Mouse (Mus musculus) heart, postnatal 0 days (tissue): ENCODE measurements around the gene Ampd3. TPM values are rescaled to one million over a fixed set of nuclear protein-coding genes. Genes with fewer than 3 reads are reported as not detected.

Experiments used
- ATAC-seq: fragments of 200-750 bp; cut with Nextera tagmentation; 2 replicates; pipeline ENCODE4 v1.8.0; 2017; ENCODE audit warnings: low read depth, moderate number of reproducible peaks, moderate library complexity; ENCODE audit not compliant: insufficient read depth
- DNase-seq: peaks from one replicate; pipeline ENCODE4 v3.0.0-alpha.2; 2016; ENCODE audit warnings: low spot score
- H3K27ac ChIP-seq: fragments of 300-500 bp; sonication (generic); 2 replicates; pipeline ENCODE4 v1.5.1; 2014; ENCODE audit warnings: low read depth, mild to moderate bottlenecking
- H3K27me3 ChIP-seq: fragments of 300-500 bp; sonication (generic); 2 replicates; pipeline ENCODE4 v1.6.1; 2014; ENCODE audit warnings: low read length, mixed read lengths; ENCODE audit not compliant: control insufficient read depth, insufficient read depth
- H3K36me3 ChIP-seq: fragments of 300-500 bp; sonication (generic); replicated peaks from 2 replicates; pipeline ENCODE4 v1.6.1; 2014; ENCODE audit warnings: low read length, mixed read lengths; ENCODE audit not compliant: control insufficient read depth, insufficient read depth
- H3K4me1 ChIP-seq: fragments of 300-500 bp; sonication (generic); 2 replicates; pipeline ENCODE4 v1.6.1; 2014; ENCODE audit warnings: antibody characterized with exemption; ENCODE audit not compliant: control insufficient read depth, insufficient read depth
- H3K4me2 ChIP-seq: fragments of 300-500 bp; sonication (generic); 2 replicates; pipeline ENCODE4 v1.6.1; 2014; ENCODE audit warnings: low read depth, mild to moderate bottlenecking, low read length, moderate library complexity
- H3K4me3 ChIP-seq: fragments of 300-500 bp; sonication (generic); 2 replicates; pipeline ENCODE4 v1.5.1; 2014; ENCODE audit warnings: low read depth, low read length
- H3K9ac ChIP-seq: fragments of 300-500 bp; sonication (generic); replicated peaks from 2 replicates; pipeline ENCODE4 v1.6.1; 2014; ENCODE audit warnings: low read depth, low read length, mixed read lengths
- H3K9me3 ChIP-seq: fragments of 300-500 bp; sonication (generic); replicated peaks from 2 replicates; pipeline ENCODE4 v1.6.1; 2016; ENCODE audit warnings: low read length; ENCODE audit not compliant: control insufficient read depth
- CTCF ChIP-seq: IDR thresholded peaks from 2 replicates; pipeline ENCODE4 v1.5.1; 2016; ENCODE audit warnings: antibody characterized with exemption, control low read depth, low read depth
- EP300 ChIP-seq: IDR thresholded peaks from 2 replicates; pipeline ENCODE4 v1.6.1; 2016; ENCODE audit warnings: antibody characterized with exemption, low read depth
- WGBS: fragments of 180-500 bp; shearing (Covaris S2); extraction: QIAGEN DNeasy Blood & Tissue Kit; methylation state at CpG from one replicate; pipeline ENCODE4 v1.1.7; 2014; 5-methylcytosine and 5-hydroxymethylcytosine counted together
- polyA plus RNA-seq: library from polyadenylated mRNA; unstranded; fragments of >200 nt; fragmentation: Nextera tagmentation; extraction: Ambion mirVana; gene quantifications from 2 replicates; pipeline ENCODE4 v1.2.1, GENCODE M21; 2015
- total RNA-seq: library from RNA; depleted of rRNA; stranded (reverse); fragments of >200 nt; gene quantifications from 2 replicates; pipeline ENCODE4 v1.2.3, GENCODE M21; 2014; ENCODE audit warnings: low replicate concordance

Ampd3 gene
- total and polyA plus RNA-seq, 2 experiments from 2014 or later = 15.6 to 19.7 TPM

- 91% methylated on average over 10 of the region's 10 CpGs for WGBS
- no peak overlapping the region for H3K4me3 ChIP-seq
- H3K36me3 ChIP-seq = peaks cover 28% of the 10 kb centered on the region
- H3K9me3 ChIP-seq = no peaks in the 10 kb centered on the region
- H3K4me2 ChIP-seq = no peak overlapping the region
- DNase-seq (no peak), ATAC-seq (no peak)
- TF ChIP-seq EP300 = no peak
- no peak overlapping the region for H3K9ac ChIP-seq
- H3K27me3 ChIP-seq = no peaks in the 10 kb centered on the region
- H3K27ac ChIP-seq = no peak overlapping the region
- peaks cover 7% of the 10 kb centered on the region for H3K4me1 ChIP-seq
Observed at GRCm38 (mm10) chr7:110803131-110803530, 35.1 kb downstream of the Ampd3 start.

- H3K9me3 ChIP-seq = no peaks in the 10 kb centered on the region
- no peak overlapping the region for H3K9ac ChIP-seq
- no peak overlapping the region for H3K27ac ChIP-seq
- peaks cover 28% of the 10 kb centered on the region for H3K36me3 ChIP-seq
- 54% methylated on average over 3 of the region's 3 CpGs for WGBS
- no peak overlapping the region for H3K4me2 ChIP-seq
- no peak for DNase-seq
- TF ChIP-seq CTCF = no peak
- no peak for TF ChIP-seq EP300
- ATAC-seq = no peak
- no peaks in the 10 kb centered on the region for H3K27me3 ChIP-seq
- H3K4me1 ChIP-seq = peaks cover 7% of the 10 kb centered on the region
- H3K4me3 ChIP-seq = no peak overlapping the region
Observed at GRCm38 (mm10) chr7:110804266-110804665, 36.3 kb downstream of the Ampd3 start.

GRCm38 (mm10) chr7:110807460-110808030 is 39.5 kb downstream of the Ampd3 start:
- Histone ChIP-seq H3K4me3 (no peak overlapping the region), H3K9ac (no peak overlapping the region), H3K9me3 (no peaks in the 10 kb centered on the region), H3K27me3 (no peaks in the 10 kb centered on the region), H3K36me3 (peaks cover 22% of the 10 kb centered on the region), H3K4me1 (peaks cover 10% of the 10 kb centered on the region), H3K27ac (0 out of 2 replicates have a peak overlapping the region, but pooled peaks have one; percentile 2), H3K4me2 (no peak overlapping the region)
- DNase-seq = no peak
- TF ChIP-seq CTCF (no peak), EP300 (no peak)
- no peak for ATAC-seq
- 72% methylated on average over 13 of the region's 13 CpGs for WGBS

GRCm38 (mm10) chr7:110808962-110809361 is 41.0 kb downstream of the Ampd3 start:
- DNase-seq = no peak

GRCm38 (mm10) chr7:110809585-110810557 is 41.9 kb downstream of the Ampd3 start:
- Histone ChIP-seq H3K4me1 (peaks cover 10% of the 10 kb centered on the region), H3K4me2 (no peak overlapping the region), H3K27ac (peak overlapping the region; percentile 28), H3K27me3 (no peaks in the 10 kb centered on the region), H3K36me3 (peaks cover 27% of the 10 kb centered on the region), H3K9me3 (no peaks in the 10 kb centered on the region), H3K4me3 (no peak overlapping the region), H3K9ac (no peak overlapping the region)
- WGBS = 75% methylated on average over 18 of the region's 18 CpGs
- DNase-seq (no peak), ATAC-seq (peak; percentile 77)
- no peak for TF ChIP-seq EP300
- no peak for TF ChIP-seq CTCF

More at GRCm38 (mm10) chr7:110808962-110809361, 41.0 kb downstream of the Ampd3 start:
- H3K9me3 ChIP-seq = no peaks in the 10 kb centered on the region
- no peak for ATAC-seq
- WGBS = 78% methylated on average over 3 of the region's 3 CpGs
- H3K4me1 ChIP-seq = peaks cover 10% of the 10 kb centered on the region
- H3K36me3 ChIP-seq = peaks cover 28% of the 10 kb centered on the region
- H3K27me3 ChIP-seq = no peaks in the 10 kb centered on the region
- H3K4me3 ChIP-seq = no peak overlapping the region
- H3K4me2 ChIP-seq = no peak overlapping the region
- TF ChIP-seq EP300 = no peak
- TF ChIP-seq CTCF = no peak
- no peak overlapping the region for H3K9ac ChIP-seq
- peak overlapping the region; percentile 28; the same call in 1 of the 2 replicates for H3K27ac ChIP-seq
